Mouse (Mus musculus): ENCODE data around the gene Vstm5.

- TF ChIP-seq CHD2 (IDR thresholded peaks at IDR 0.05; ENCODE audit: low read depth, low read length) (no peak), MAFK (IDR thresholded peaks at IDR 0.05; ENCODE audit: insufficient read depth, low read depth, low read length) (no peak), ZC3H11A (IDR thresholded peaks at IDR 0.05; ENCODE audit: borderline replicate concordance, low read depth, low read length) (no peak), ZNF384 (IDR thresholded peaks at IDR 0.05; ENCODE audit: low read depth, low read length) (no peak), HCFC1 (IDR thresholded peaks at IDR 0.05; ENCODE audit: borderline replicate concordance, insufficient read depth, low read length) (no peak)
Observed at GRCm38 (mm10) chr9:15273981-15274380, 35.1 kb downstream of the Vstm5 start.

Measured in ES-E14 (cell line).